Mouse (Mus musculus): ENCODE data around the gene Epha6. TPM values are rescaled to one million over a fixed set of nuclear protein-coding genes. Genes with fewer than 3 reads are reported as not detected.
A peak's percentile ranks its signal among the peaks of the same experiment; 100 is the strongest.

Epha6 gene
- 100 to 1,000 TPM; 205 to 218 TPM for total RNA-seq (2021)
- long read RNA-seq, experiment 1, partial matches to known transcripts: 1 of 12 reads
- long read RNA-seq, experiment 1, other reads (novel, unspliced or antisense): 11 of 12 reads
- long read RNA-seq, experiment 2, partial matches to known transcripts: 2 of 18 reads
- long read RNA-seq, experiment 2, other reads (novel, unspliced or antisense): 14 of 18 reads

- Histone ChIP-seq H3K27ac (peak within 1 kb of the TSS; percentile 95), H3K4me3 (peak within 1 kb of the TSS; percentile 75)
- TF ChIP-seq CTCF (conservative IDR thresholded peaks at IDR 0.05): peak; percentile 28
- peak; percentile 53 to 54 for DNase-seq (ENCODE audit: low spot score in 2 of 2)
These were observed at the start of gene Epha6 for GRCm38 (mm10) chr16:60605061-60605831. Gene Epha6, minus strand, starts transcription at chr16:60605531.

- Histone ChIP-seq H3K4me3 (no peak overlapping the region), H3K27ac (no peak overlapping the region)
- DNase-seq (ENCODE audit: low spot score in 2 of 2): no peak
- TF ChIP-seq CTCF (conservative IDR thresholded peaks at IDR 0.05): no peak
These were observed 46.4 kb upstream of the Epha6 start for GRCm38 (mm10) chr16:60651716-60652115.

- peak; percentile 78 for TF ChIP-seq CTCF (conservative IDR thresholded peaks at IDR 0.05)
- Histone ChIP-seq H3K4me3 (no peak overlapping the region), H3K27ac (no peak overlapping the region)
- DNase-seq (ENCODE audit: low spot score in 2 of 2): no peak
These were observed 22.8 kb upstream of the Epha6 start for GRCm38 (mm10) chr16:60628091-60628490.

- peak overlapping the region; percentile 75 for H3K4me3 ChIP-seq
- H3K27ac ChIP-seq: peak overlapping the region; percentile 95
- TF ChIP-seq CTCF (conservative IDR thresholded peaks at IDR 0.05): peak; percentile 77
- DNase-seq (ENCODE audit: low spot score in 2 of 2): peak; percentile 74
These were observed 677 bp upstream of the Epha6 start for GRCm38 (mm10) chr16:60605832-60606583.

GRCm38 (mm10) chr16:60604613-60605012 is 718 bp downstream of the Epha6 start:
- peak overlapping the region; percentile 95 for H3K27ac ChIP-seq
- peak in 1 of 2 experiments; percentile 22 for DNase-seq (ENCODE audit: low spot score in 2 of 2)
- H3K4me3 ChIP-seq: peak overlapping the region; percentile 75
- no peak for TF ChIP-seq CTCF (conservative IDR thresholded peaks at IDR 0.05)

GRCm38 (mm10) chr16:60585322-60585721 is 20.0 kb downstream of the Epha6 start:
- DNase-seq (ENCODE audit: low spot score in 2 of 2): no peak

GRCm38 (mm10) chr16:60584695-60585094 is 20.6 kb downstream of the Epha6 start:
- Histone ChIP-seq H3K27ac (peak overlapping the region; percentile 33), H3K4me3 (no peak overlapping the region)
- no peak for DNase-seq (ENCODE audit: low spot score in 2 of 2)
- 0 out of 2 replicates have a peak, but pooled peaks have one; percentile 12 for TF ChIP-seq CTCF (conservative IDR thresholded peaks at IDR 0.05)

More at GRCm38 (mm10) chr16:60585322-60585721, 20.0 kb downstream of the Epha6 start:
- H3K27ac ChIP-seq: peak overlapping the region; percentile 33; the same call in 1 of the 2 replicates
- TF ChIP-seq CTCF (conservative IDR thresholded peaks at IDR 0.05): peak; percentile 44
- H3K4me3 ChIP-seq: no peak overlapping the region

- no peak for TF ChIP-seq CTCF (conservative IDR thresholded peaks at IDR 0.05)
- Histone ChIP-seq H3K27ac (no peak overlapping the region), H3K4me3 (no peak overlapping the region)
- no peak for DNase-seq (ENCODE audit: low spot score in 2 of 2)
These were observed 34.8 kb downstream of the Epha6 start for GRCm38 (mm10) chr16:60570546-60570945.

GRCm38 (mm10) chr16:60544385-60544784 is 60.9 kb downstream of the Epha6 start:
- Histone ChIP-seq H3K4me3 (no peak overlapping the region), H3K27ac (peak overlapping the region; percentile 33; the same call in 1 of the 2 replicates)
- DNase-seq (ENCODE audit: low spot score in 2 of 2): peak in 1 of 2 experiments; percentile 34
- no peak for TF ChIP-seq CTCF (conservative IDR thresholded peaks at IDR 0.05)

- DNase-seq (ENCODE audit: low spot score in 2 of 2): peak; percentile 21 to 29
- H3K4me3 ChIP-seq: no peak overlapping the region
- peak; percentile 83 for TF ChIP-seq CTCF (conservative IDR thresholded peaks at IDR 0.05)
- no peak overlapping the region for H3K27ac ChIP-seq
These were observed 67.1 kb downstream of the Epha6 start for GRCm38 (mm10) chr16:60538233-60538632.

- DNase-seq (ENCODE audit: low spot score in 2 of 2): no peak
- no peak overlapping the region for H3K27ac ChIP-seq
- no peak overlapping the region for H3K4me3 ChIP-seq
- no peak for TF ChIP-seq CTCF (conservative IDR thresholded peaks at IDR 0.05)
These were observed 95.6 kb downstream of the Epha6 start for GRCm38 (mm10) chr16:60509707-60510106.

- TF ChIP-seq CTCF (conservative IDR thresholded peaks at IDR 0.05): no peak
- no peak for DNase-seq (ENCODE audit: low spot score in 2 of 2)
- Histone ChIP-seq H3K4me3 (no peak overlapping the region), H3K27ac (no peak overlapping the region)
These were observed 105.8 kb downstream of the Epha6 start for GRCm38 (mm10) chr16:60499567-60499966.

- DNase-seq (ENCODE audit: low spot score in 2 of 2): peak; percentile 37 to 53
- Histone ChIP-seq H3K4me3 (no peak overlapping the region), H3K27ac (peak overlapping the region; percentile 43; the same call in 1 of the 2 replicates)
- TF ChIP-seq CTCF (conservative IDR thresholded peaks at IDR 0.05): no peak
These were observed 129.6 kb downstream of the Epha6 start for GRCm38 (mm10) chr16:60475776-60476175.

Measured in layer of hippocampus, adult 2 months (tissue).